Mouse (Mus musculus): ENCODE results near the gene Mdk.

GRCm38 (mm10) chr2:91912616-91913015 is 19.5 kb downstream of the Mdk start:
- TF ChIP-seq EP300 (IDR thresholded peaks at IDR 0.05; ENCODE audit: insufficient read depth, low read depth, low read length) = no peak
- TF ChIP-seq CTCF (IDR thresholded peaks at IDR 0.05; ENCODE audit: low read depth, low read length) = no peak
